Mouse (Mus musculus) lung, adult 18-20 months (tissue): ENCODE results near the gene Arhgap30.

ENCODE experiments used
- DNase-seq, 2 experiments: peaks; one replicate each; pipeline ENCODE4 v3.0.0; 2022; ENCODE audit warnings: mixed read lengths in 2 of 2

Arhgap30 gene

DNA sequence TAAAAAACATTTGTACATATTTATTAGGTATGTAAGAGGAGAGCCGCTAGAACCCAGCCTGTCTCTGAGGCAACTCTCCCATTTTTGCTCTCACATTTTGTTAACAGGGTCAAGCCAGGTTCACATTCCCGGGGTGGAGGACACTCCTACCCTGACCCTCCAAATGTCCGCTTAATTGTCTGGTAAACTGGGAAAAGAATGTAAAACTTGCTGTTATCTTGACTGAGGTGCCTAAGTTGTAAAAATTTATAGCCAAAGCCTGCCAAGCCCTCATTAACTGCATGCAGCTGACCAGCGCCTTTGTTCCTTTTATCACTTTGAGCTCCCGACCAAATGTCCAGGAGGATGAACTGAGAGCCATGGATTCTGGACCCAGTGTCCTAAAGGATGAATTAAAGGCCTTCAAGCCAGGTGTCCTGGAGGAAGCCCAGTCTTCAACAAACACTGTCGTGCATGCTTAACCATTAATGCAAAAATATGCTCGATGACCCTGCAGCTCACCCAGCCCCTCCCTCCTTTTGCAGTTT, 46.6 kb downstream of the Arhgap30 start:
- DNase-seq: no peak

- no peak for DNase-seq
These were observed 47.2 kb downstream of the Arhgap30 start for GRCm38 (mm10) chr1:171435974-171436373.

GRCm38 (mm10) chr1:171437264-171438013, 48.7 kb downstream of the Arhgap30 start, which contains the start of gene F11r:
Gene F11r, plus strand, starts transcription at chr1:171437535.
- peak; percentile 97 to 98 for DNase-seq

DNA sequence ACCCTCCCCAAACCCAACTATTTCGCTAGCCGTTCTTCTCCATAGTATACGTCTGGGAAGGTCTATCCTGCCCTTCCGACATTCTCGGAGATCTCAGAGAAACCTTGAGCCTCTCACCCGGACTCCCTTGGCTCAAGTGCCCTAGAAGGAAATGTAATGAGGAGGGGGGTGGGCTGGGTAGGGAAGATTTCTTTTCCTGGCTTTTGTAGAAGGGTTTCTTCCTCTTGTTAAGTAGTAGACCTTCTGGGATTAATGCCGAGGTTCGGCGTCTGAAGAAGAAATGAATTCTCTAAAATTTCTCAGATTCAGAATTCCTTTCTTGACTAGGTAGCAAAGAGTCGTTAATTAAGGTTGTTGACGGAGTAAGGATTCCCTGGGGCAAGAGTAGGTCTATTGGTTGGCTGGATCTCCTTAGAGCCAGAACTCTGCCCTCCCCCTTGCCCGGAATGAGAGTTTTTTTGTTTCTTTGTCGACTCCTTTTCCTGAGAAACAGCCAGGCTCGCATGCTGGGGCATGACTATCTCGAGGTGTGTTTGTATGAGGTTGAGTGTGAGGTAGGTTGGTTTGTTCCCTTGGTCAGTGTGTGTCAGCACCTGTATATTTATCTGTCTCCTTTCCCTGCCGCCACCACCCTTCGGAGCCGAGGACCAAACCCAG, 49.4 kb downstream of the Arhgap30 start:
- DNase-seq: no peak

- DNase-seq: peak in 1 of 2 experiments; percentile 63
These were observed 50.3 kb downstream of the Arhgap30 start for GRCm38 (mm10) chr1:171439072-171439471.

- peak; percentile 74 to 86 for DNase-seq
These were observed 51.4 kb downstream of the Arhgap30 start for GRCm38 (mm10) chr1:171440025-171440725.

DNA sequence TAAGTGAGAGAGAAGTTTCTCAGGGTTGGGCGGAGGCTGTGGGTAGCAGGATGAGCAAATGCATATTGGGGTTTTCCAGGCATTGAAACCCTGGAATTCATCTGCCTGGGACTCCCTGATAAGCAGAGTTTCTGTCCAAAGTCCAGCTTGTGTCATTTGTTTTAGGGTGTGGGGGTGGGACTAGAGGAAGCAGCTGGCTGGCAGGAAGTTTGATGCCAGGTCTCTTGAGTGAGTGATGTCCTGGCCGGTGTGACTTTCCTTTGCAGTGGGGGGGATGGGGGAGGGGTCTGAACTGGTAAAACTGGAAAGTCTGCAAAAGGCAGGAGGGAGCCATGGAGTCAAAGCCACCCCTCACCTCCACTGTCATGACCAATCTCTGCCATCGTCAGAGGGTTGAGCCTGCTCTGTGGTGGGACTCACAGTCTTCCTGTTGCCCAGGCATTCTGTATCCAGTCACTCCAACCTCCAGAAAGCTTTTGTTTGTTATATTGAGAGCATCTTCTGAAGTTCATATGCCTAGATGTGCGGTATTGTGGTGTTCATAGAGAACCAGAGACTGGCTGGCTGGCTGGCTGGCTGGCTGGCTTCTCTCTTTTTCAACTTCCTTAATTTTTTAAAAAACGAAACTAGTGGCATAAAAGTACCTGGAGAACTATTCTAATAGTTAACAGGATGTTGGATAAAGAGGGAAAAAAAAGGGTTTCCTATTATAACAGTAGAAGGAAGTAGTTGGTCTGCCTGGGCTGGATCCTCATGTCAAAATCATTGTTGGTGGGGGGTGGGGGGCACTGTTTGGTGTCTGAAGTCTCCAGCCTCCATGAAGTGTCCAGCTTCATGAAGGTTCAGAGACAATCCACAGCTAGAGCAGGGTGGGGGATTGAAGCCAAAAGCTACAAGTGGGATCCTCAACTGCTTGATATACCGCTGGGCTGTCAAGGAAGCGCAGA, 53.0 kb downstream of the Arhgap30 start:
- DNase-seq: peak; percentile 40 to 65

- no peak for DNase-seq
These were observed 53.6 kb downstream of the Arhgap30 start for GRCm38 (mm10) chr1:171442413-171442760.

GRCm38 (mm10) chr1:171445050-171445449, 56.3 kb downstream of the Arhgap30 start:
- DNase-seq: no peak

DNA sequence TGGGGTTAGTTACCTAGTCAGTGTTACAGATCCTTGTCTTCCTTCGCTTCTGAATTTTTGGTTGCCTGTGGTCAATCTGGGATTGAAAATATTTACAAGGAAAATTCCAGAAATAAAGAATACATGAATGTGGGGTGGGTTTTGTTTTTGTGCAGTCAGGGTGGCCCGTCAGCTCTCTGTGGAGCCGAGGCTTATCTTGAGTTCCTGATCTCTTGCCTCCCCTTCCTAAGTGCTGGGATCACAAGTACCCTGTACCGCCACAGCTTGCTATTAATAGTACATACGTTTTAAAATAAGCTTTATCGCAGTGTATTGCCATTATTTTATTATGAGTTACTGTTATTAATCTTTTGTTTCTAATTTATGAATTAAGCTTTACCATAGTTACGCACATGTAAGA, 58.1 kb downstream of the Arhgap30 start:
- no peak for DNase-seq

DNA sequence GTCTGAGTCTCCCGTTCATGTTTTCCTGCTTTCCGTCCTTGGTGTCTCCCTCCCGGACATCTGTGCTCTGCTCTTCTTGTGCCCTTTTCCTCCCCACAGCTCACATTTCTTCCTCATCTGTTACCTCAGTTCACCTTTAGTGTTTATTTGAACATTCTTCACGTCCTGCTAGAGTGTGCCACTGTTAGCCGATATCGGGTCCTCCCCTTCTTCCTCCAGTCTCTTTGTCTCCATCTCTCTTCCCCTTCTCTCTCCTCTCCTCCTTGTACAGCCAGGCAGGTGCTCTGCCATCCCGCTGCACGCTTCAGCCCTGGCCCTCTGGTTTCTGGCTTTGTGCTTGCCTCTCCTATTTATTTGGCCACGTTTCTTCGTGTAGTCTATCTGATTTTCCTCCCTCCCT, 58.9 kb downstream of the Arhgap30 start:
- no peak for DNase-seq

- no peak for DNase-seq
These were observed 61.3 kb downstream of the Arhgap30 start for GRCm38 (mm10) chr1:171450062-171450461.

- DNase-seq: no peak
These were observed 62.2 kb downstream of the Arhgap30 start for GRCm38 (mm10) chr1:171451001-171451400.

DNA sequence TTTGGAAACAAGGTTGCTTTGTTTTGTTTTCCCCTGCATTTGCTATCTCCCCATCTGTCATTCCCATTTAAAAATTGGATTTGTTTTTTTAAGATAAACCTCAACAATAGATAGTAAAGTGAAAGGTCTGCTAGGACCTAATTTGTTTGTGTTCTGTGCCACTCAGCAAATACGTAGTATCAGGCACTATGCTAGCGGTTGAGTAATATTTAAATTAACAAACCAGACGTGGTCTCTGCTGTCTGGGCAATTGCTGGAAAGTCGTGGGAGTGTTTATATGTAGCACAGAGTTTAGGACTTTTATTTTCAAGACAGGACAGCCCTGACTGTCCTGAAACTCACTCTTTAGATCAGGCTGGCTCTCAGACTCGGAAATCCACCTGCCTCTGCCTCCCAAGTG, 63.8 kb downstream of the Arhgap30 start:
- no peak for DNase-seq

- peak; percentile 50 to 59 for DNase-seq
These were observed 64.2 kb downstream of the Arhgap30 start for GRCm38 (mm10) chr1:171452923-171453322.

- no peak for DNase-seq
These were observed 66.2 kb downstream of the Arhgap30 start for GRCm38 (mm10) chr1:171454926-171455325.

GRCm38 (mm10) chr1:171457568-171457967, 68.8 kb downstream of the Arhgap30 start:
- no peak for DNase-seq

- no peak for DNase-seq
These were observed 71.0 kb downstream of the Arhgap30 start for GRCm38 (mm10) chr1:171459791-171460190.
